Mouse (Mus musculus) megakaryocyte, embryonic 14.5 days (primary cell): ENCODE results near the gene Mrpl33.

ENCODE experiments used
- FLI1 ChIP-seq: IDR thresholded peaks from 2 replicates; pipeline ENCODE4 v1.6.1; 2012; ENCODE audit warnings: low read length, inconsistent platforms, mixed read lengths
- GATA1 ChIP-seq: IDR thresholded peaks from 3 replicates; pipeline ENCODE4 v1.6.1; 2012; ENCODE audit warnings: mixed read lengths, low read length, inconsistent platforms, borderline replicate concordance

DNA sequence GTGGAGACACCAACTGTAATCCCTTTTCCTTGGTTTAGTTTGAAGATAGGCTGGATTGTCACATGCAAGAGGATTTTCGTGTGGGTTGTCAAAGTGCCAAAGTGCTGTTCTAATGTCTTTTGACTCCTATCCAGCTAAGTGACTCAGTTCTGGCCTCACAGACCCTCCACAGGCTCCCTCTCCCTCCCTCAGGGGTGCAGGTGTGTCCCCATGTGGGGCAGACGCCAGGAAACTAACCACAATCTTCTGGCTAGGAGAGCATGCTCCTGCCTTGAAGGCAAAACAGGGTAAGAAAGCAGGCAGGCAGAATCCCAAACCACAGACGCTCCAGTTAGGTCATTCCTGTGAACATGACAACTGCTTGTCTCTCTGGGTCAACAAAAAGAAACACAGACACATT lies 9.4 kb downstream of the Mrpl33 start:
- TF ChIP-seq FLI1 = no peak
- TF ChIP-seq GATA1 = no peak
